Mouse (Mus musculus): ENCODE measurements around the gene Fzd5. TPM values are rescaled to one million over a fixed set of nuclear protein-coding genes. Genes with fewer than 3 reads are reported as not detected.

The Fzd5 gene
- polyA plus RNA-seq, 2 experiments: 2.1 to 3.9 TPM

- no peak for TF ChIP-seq POLR2A (IDR thresholded peaks at IDR 0.05; ENCODE audit: borderline replicate concordance, extremely low read depth, insufficient read depth, insufficient read length)
- H3K4me3 ChIP-seq (replicated peaks; ENCODE audit: low read length): no peak overlapping the region
- H3K36me3 ChIP-seq (ENCODE audit: control insufficient read depth, insufficient read depth, low read length): no peaks in the 10 kb centered on the region
- H3K9me3 ChIP-seq (ENCODE audit: control insufficient read depth, low read length): no peaks in the 10 kb centered on the region
- DNase-seq (ENCODE audit: low spot score): no peak
- no peak overlapping the region for H3K9ac ChIP-seq (ENCODE audit: low read depth, low read length, severe bottlenecking)
- ATAC-seq (ENCODE audit: low FRiP score, low read depth): no peak
- H3K4me2 ChIP-seq (replicated peaks; ENCODE audit: low read depth, low read length, severe bottlenecking): no peak overlapping the region
- no peaks in the 10 kb centered on the region for H3K27me3 ChIP-seq (ENCODE audit: control insufficient read depth, insufficient read depth, low read length)
- 72% methylated on average over 4 of the region's 4 CpGs for WGBS
- 0 out of 2 replicates have a peak, but pooled peaks cover under 1% of the 10 kb centered on the region for H3K4me1 ChIP-seq (ENCODE audit: control insufficient read depth, insufficient read depth, low read length)
- H3K27ac ChIP-seq (replicated peaks; ENCODE audit: low read depth, low read length): no peak overlapping the region
Measured at GRCm38 (mm10) chr1:64761646-64762045, 24.1 kb upstream of the Fzd5 start.

- no peak overlapping the region for H3K9ac ChIP-seq (ENCODE audit: low read depth, low read length, severe bottlenecking)
- 0 out of 2 replicates have a peak, but pooled peaks cover 4% of the 10 kb centered on the region for H3K4me1 ChIP-seq (ENCODE audit: control insufficient read depth, insufficient read depth, low read length)
- ATAC-seq (ENCODE audit: low FRiP score, low read depth) (no peak), DNase-seq (ENCODE audit: low spot score) (no peak)
- H3K27ac ChIP-seq (replicated peaks; ENCODE audit: low read depth, low read length): no peak overlapping the region
- H3K4me3 ChIP-seq (replicated peaks; ENCODE audit: low read length): no peak overlapping the region
- TF ChIP-seq POLR2A (IDR thresholded peaks at IDR 0.05; ENCODE audit: borderline replicate concordance, extremely low read depth, insufficient read depth, insufficient read length): no peak
- no peaks in the 10 kb centered on the region for H3K27me3 ChIP-seq (ENCODE audit: control insufficient read depth, insufficient read depth, low read length)
- no peaks in the 10 kb centered on the region for H3K36me3 ChIP-seq (ENCODE audit: control insufficient read depth, insufficient read depth, low read length)
- WGBS: 77% methylated on average over 5 of the region's 5 CpGs
- H3K9me3 ChIP-seq (ENCODE audit: control insufficient read depth, low read length): no peaks in the 10 kb centered on the region
- H3K4me2 ChIP-seq (replicated peaks; ENCODE audit: low read depth, low read length, severe bottlenecking): no peak overlapping the region
Measured at GRCm38 (mm10) chr1:64757766-64758165, 20.2 kb upstream of the Fzd5 start.

- TF ChIP-seq POLR2A (IDR thresholded peaks at IDR 0.05; ENCODE audit: borderline replicate concordance, extremely low read depth, insufficient read depth, insufficient read length): no peak
- Histone ChIP-seq H3K4me2 (replicated peaks; ENCODE audit: low read depth, low read length, severe bottlenecking) (no peak overlapping the region), H3K9me3 (ENCODE audit: control insufficient read depth, low read length) (no peaks in the 10 kb centered on the region), H3K27me3 (ENCODE audit: control insufficient read depth, insufficient read depth, low read length) (no peaks in the 10 kb centered on the region), H3K9ac (ENCODE audit: low read depth, low read length, severe bottlenecking) (no peak overlapping the region), H3K27ac (replicated peaks; ENCODE audit: low read depth, low read length) (no peak overlapping the region), H3K4me1 (ENCODE audit: control insufficient read depth, insufficient read depth, low read length) (0 out of 2 replicates have a peak, but pooled peaks cover 4% of the 10 kb centered on the region), H3K4me3 (replicated peaks; ENCODE audit: low read length) (no peak overlapping the region), H3K36me3 (ENCODE audit: control insufficient read depth, insufficient read depth, low read length) (no peaks in the 10 kb centered on the region)
- ATAC-seq (ENCODE audit: low FRiP score, low read depth): no peak
- WGBS: 21% methylated on average over 2 of the region's 2 CpGs
- DNase-seq (ENCODE audit: low spot score): no peak
Measured at GRCm38 (mm10) chr1:64757254-64757653, 19.7 kb upstream of the Fzd5 start.

- no peak overlapping the region for H3K4me3 ChIP-seq (replicated peaks; ENCODE audit: low read length)
- H3K4me2 ChIP-seq (replicated peaks; ENCODE audit: low read depth, low read length, severe bottlenecking): no peak overlapping the region
- H3K27me3 ChIP-seq (ENCODE audit: control insufficient read depth, insufficient read depth, low read length): no peaks in the 10 kb centered on the region
- no peaks in the 10 kb centered on the region for H3K9me3 ChIP-seq (ENCODE audit: control insufficient read depth, low read length)
- DNase-seq (ENCODE audit: low spot score) (no peak), ATAC-seq (ENCODE audit: low FRiP score, low read depth) (no peak)
- 0 out of 2 replicates have a peak, but pooled peaks cover 4% of the 10 kb centered on the region for H3K4me1 ChIP-seq (ENCODE audit: control insufficient read depth, insufficient read depth, low read length)
- no peaks in the 10 kb centered on the region for H3K36me3 ChIP-seq (ENCODE audit: control insufficient read depth, insufficient read depth, low read length)
- no peak overlapping the region for H3K27ac ChIP-seq (replicated peaks; ENCODE audit: low read depth, low read length)
- TF ChIP-seq POLR2A (IDR thresholded peaks at IDR 0.05; ENCODE audit: borderline replicate concordance, extremely low read depth, insufficient read depth, insufficient read length): no peak
- WGBS: 57% methylated on average over 10 of the region's 10 CpGs
- H3K9ac ChIP-seq (ENCODE audit: low read depth, low read length, severe bottlenecking): no peak overlapping the region
Measured at GRCm38 (mm10) chr1:64756640-64757030, 19.1 kb upstream of the Fzd5 start.

- Histone ChIP-seq H3K27ac (replicated peaks; ENCODE audit: low read depth, low read length) (no peak overlapping the region), H3K9me3 (ENCODE audit: control insufficient read depth, low read length) (no peaks in the 10 kb centered on the region), H3K27me3 (ENCODE audit: control insufficient read depth, insufficient read depth, low read length) (no peaks in the 10 kb centered on the region), H3K36me3 (ENCODE audit: control insufficient read depth, insufficient read depth, low read length) (no peaks in the 10 kb centered on the region), H3K4me1 (ENCODE audit: control insufficient read depth, insufficient read depth, low read length) (0 out of 2 replicates have a peak, but pooled peaks cover 4% of the 10 kb centered on the region), H3K9ac (ENCODE audit: low read depth, low read length, severe bottlenecking) (no peak overlapping the region), H3K4me2 (replicated peaks; ENCODE audit: low read depth, low read length, severe bottlenecking) (no peak overlapping the region), H3K4me3 (replicated peaks; ENCODE audit: low read length) (no peak overlapping the region)
- ATAC-seq (ENCODE audit: low FRiP score, low read depth) (no peak), DNase-seq (ENCODE audit: low spot score) (no peak)
- TF ChIP-seq POLR2A (IDR thresholded peaks at IDR 0.05; ENCODE audit: borderline replicate concordance, extremely low read depth, insufficient read depth, insufficient read length): no peak
- 60% methylated on average over 7 of the region's 7 CpGs for WGBS
Measured at GRCm38 (mm10) chr1:64755971-64756639, 18.6 kb upstream of the Fzd5 start.
